Mouse (Mus musculus) ES-Bruce4 (cell line): Measurements from ENCODE around the gene Dpp6. TPM values are rescaled to one million over a fixed set of nuclear protein-coding genes. Genes with fewer than 3 reads are reported as not detected.

Experiments used
- H3K27ac ChIP-seq: 2 replicates; pipeline ENCODE4 v1.5.1; 2012; ENCODE audit warnings: low read length, inconsistent platforms; ENCODE audit not compliant: insufficient read depth
- H3K27me3 ChIP-seq: 2 replicates; pipeline ENCODE4 v1.6.1; 2012; ENCODE audit warnings: mild to moderate bottlenecking, low read length, inconsistent platforms; ENCODE audit not compliant: control insufficient read depth, poor library complexity, insufficient read depth, severe bottlenecking
- H3K36me3 ChIP-seq: 2 replicates; pipeline ENCODE4 v1.6.1; 2012; ENCODE audit warnings: inconsistent platforms, mild to moderate bottlenecking, low read length, moderate library complexity; ENCODE audit not compliant: control insufficient read depth, poor library complexity, insufficient read depth, severe bottlenecking
- H3K4me1 ChIP-seq: one replicate; pipeline ENCODE4 v1.8.1; 2011; ENCODE audit warnings: low read length; ENCODE audit not compliant: control insufficient read depth, insufficient read depth
- H3K4me3 ChIP-seq: 2 replicates; pipeline ENCODE4 v1.5.1; 2011; ENCODE audit warnings: low read depth, mild to moderate bottlenecking, low read length
- H3K9ac ChIP-seq: 2 replicates; pipeline ENCODE4 v1.6.1; 2012; ENCODE audit warnings: low read depth, mild to moderate bottlenecking, inconsistent platforms; ENCODE audit not compliant: poor library complexity, severe bottlenecking
- H3K9me3 ChIP-seq: replicated peaks from 2 replicates; pipeline ENCODE4 v1.6.1; 2012; ENCODE audit warnings: mild to moderate bottlenecking, low read length, inconsistent platforms; ENCODE audit not compliant: control insufficient read depth, poor library complexity, insufficient read depth, severe bottlenecking
- CTCF ChIP-seq: IDR thresholded peaks from one replicate; pipeline ENCODE4 v1.8.1; 2011; ENCODE audit warnings: low read depth, low read length
- EP300 ChIP-seq: IDR thresholded peaks from 2 replicates; pipeline ENCODE4 v1.6.1; 2011; ENCODE audit warnings: low read depth, low read length; ENCODE audit not compliant: insufficient read depth
- POLR2A ChIP-seq: IDR thresholded peaks from one replicate; pipeline ENCODE4 v1.8.1; 2011; ENCODE audit warnings: low read length; ENCODE audit not compliant: insufficient read depth
- polyA plus RNA-seq: library from polyadenylated mRNA; stranded (reverse); fragments of >200 nt; gene quantifications from 2 replicates; pipeline ENCODE4 v1.2.4, GENCODE M21; 2011; ENCODE audit warnings: low read depth; ENCODE audit not compliant: missing spikeins, insufficient read depth, insufficient read length

Gene Dpp6
- polyA plus RNA-seq, 1 experiment: 4.1 TPM

GRCm38 (mm10) chr5:26979348-26979747 is 162.3 kb downstream of the Dpp6 start:
- no peaks in the 10 kb centered on the region for H3K27me3 ChIP-seq
- H3K27ac ChIP-seq: no peak overlapping the region
- H3K9ac ChIP-seq: no peak overlapping the region
- no peaks in the 10 kb centered on the region for H3K9me3 ChIP-seq
- no peaks in the 10 kb centered on the region for H3K36me3 ChIP-seq
- H3K4me3 ChIP-seq: no peak overlapping the region
- no peaks in the 10 kb centered on the region for H3K4me1 ChIP-seq
- no peak for TF ChIP-seq POLR2A
- no peak for TF ChIP-seq CTCF
- no peak for TF ChIP-seq EP300

DNA sequence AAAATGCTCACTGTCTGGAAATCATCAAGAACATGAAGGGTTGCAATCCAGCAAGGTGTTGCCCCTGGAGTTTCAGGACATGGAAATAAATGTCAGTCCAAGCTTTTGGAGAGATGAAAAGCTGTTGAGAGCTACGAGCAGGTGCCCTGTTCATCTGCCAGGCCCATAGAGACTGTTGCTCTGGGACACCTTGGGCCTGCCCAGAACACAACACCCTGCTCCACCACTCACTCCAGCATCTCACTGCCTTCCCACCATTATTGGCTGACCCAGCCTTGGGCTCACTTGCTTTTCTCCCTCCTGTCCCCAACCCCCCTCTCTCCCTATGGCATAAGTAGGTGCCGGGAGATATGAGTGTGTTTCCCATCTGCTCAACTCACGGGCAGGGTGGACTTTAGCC is 162.8 kb downstream of the Dpp6 start:
- Histone ChIP-seq H3K27me3 (no peaks in the 10 kb centered on the region), H3K4me1 (no peaks in the 10 kb centered on the region), H3K4me3 (no peak overlapping the region), H3K9ac (no peak overlapping the region), H3K27ac (no peak overlapping the region), H3K9me3 (no peaks in the 10 kb centered on the region), H3K36me3 (no peaks in the 10 kb centered on the region)
- TF ChIP-seq EP300 (no peak), POLR2A (no peak), CTCF (no peak)

DNA sequence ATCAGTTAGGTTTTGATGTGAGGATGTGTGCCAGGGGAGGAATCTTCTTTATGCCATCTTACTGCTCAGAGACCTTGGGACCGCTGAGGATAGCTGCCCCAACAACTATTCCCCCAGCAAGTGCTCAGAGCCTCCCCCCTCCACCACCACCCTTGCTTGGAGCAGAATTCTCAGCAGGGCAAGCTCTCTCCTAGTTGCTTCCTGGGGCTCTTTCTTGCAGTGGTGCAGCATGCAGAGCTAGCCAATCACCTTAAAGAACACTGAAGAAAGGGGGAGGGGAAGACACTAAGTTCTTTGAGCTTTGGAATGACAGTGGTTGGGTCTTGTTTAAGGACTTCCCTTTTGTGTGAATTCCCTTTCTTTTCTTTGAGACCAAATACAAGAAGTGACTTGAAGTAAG is 168.1 kb downstream of the Dpp6 start:
- Histone ChIP-seq H3K9me3 (no peaks in the 10 kb centered on the region), H3K4me3 (no peak overlapping the region), H3K36me3 (no peaks in the 10 kb centered on the region), H3K27ac (no peak overlapping the region), H3K9ac (no peak overlapping the region), H3K4me1 (peaks cover 2% of the 10 kb centered on the region), H3K27me3 (no peaks in the 10 kb centered on the region)
- TF ChIP-seq CTCF (no peak), EP300 (peak; percentile 41; the same call in 1 of the 2 replicates), POLR2A (no peak)

GRCm38 (mm10) chr5:26991587-26991986 is 174.6 kb downstream of the Dpp6 start:
- Histone ChIP-seq H3K9ac (no peak overlapping the region), H3K4me1 (peaks cover 2% of the 10 kb centered on the region), H3K27me3 (no peaks in the 10 kb centered on the region), H3K27ac (no peak overlapping the region), H3K36me3 (no peaks in the 10 kb centered on the region), H3K9me3 (no peaks in the 10 kb centered on the region), H3K4me3 (no peak overlapping the region)
- no peak for TF ChIP-seq POLR2A
- TF ChIP-seq CTCF: no peak
- no peak for TF ChIP-seq EP300

DNA sequence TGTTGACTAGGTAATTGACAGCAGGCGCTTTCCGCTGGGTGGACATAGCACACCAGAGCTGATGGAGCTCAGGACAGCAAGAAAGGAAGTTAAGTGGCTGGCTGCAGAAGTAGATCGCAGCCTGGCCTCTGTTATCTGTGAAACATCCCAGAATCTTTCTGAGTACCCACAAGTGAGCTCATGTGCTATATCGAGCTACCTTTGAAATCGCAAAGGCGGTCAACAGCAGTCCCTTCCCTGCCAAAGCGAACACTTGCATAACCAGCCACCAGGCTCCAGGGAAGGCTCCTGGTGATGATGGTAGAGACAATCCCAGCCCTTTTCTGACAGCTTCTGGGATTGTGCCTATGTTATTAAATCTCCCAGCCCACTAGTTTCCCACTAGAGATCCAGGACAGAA is 186.5 kb downstream of the Dpp6 start:
- Histone ChIP-seq H3K9ac (no peak overlapping the region), H3K4me1 (no peaks in the 10 kb centered on the region), H3K9me3 (no peaks in the 10 kb centered on the region), H3K4me3 (no peak overlapping the region), H3K36me3 (no peaks in the 10 kb centered on the region), H3K27ac (no peak overlapping the region), H3K27me3 (no peaks in the 10 kb centered on the region)
- TF ChIP-seq POLR2A (no peak), CTCF (no peak), EP300 (no peak)

GRCm38 (mm10) chr5:27009157-27009556 is 192.2 kb downstream of the Dpp6 start:
- Histone ChIP-seq H3K4me1 (no peaks in the 10 kb centered on the region), H3K9me3 (no peaks in the 10 kb centered on the region), H3K36me3 (no peaks in the 10 kb centered on the region), H3K27me3 (no peaks in the 10 kb centered on the region), H3K4me3 (no peak overlapping the region), H3K27ac (no peak overlapping the region), H3K9ac (no peak overlapping the region)
- TF ChIP-seq POLR2A: no peak
- no peak for TF ChIP-seq EP300
- no peak for TF ChIP-seq CTCF
